ENCODE assay signal across 21 mouse cellular contexts in the genomic region with DNA sequence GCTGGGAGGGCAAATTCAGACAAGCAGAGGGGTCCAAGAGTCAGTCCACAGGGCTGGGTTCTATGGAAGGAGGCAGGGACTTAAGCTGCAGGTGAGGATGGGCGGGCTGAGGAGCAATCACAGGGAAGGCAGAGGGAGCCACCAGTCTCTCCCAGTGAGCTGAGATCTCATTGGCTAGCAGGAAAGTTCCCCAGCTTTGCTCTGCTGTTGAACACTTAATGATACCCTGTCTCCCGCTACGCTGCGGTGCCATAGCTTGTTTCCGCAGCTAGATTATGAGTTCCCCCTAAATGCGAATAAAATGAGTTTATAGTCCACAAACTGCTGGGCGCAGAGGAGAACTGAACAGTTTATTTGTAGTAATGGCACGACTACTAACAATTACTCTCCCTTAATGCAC.
"Had no signal": no experiment of that assay in that cellular context is flagged by ENCODE, and none has a peak within 500 bp of the region (broad histone marks: within the 10 kb centered on the region; RNA-seq: fewer than 3 reads in every experiment).

No protein-coding gene starts in this region.

- ATAC-seq: lung, postnatal 0 days; midbrain, embryonic 16.5 days had no signal

- H3K4me1 ChIP-seq: limb, embryonic 15.5 days; midbrain, embryonic 12.5 days; neural tube, embryonic 12.5 days had no signal

- H3K27ac ChIP-seq: kidney, postnatal 0 days; left cerebral cortex, adult 2 months; limb, embryonic 12.5 days; limb, embryonic 15.5 days; liver, embryonic 14.5 days; macrophage; midbrain, embryonic 12.5 days; neural tube, embryonic 12.5 days; stomach, postnatal 0 days had no signal

- H3K4me3 ChIP-seq: left cerebral cortex, adult 2 months; limb, embryonic 12.5 days; limb, embryonic 15.5 days; midbrain, embryonic 12.5 days; neural tube, embryonic 12.5 days had no signal

- H3K27me3 ChIP-seq: limb, embryonic 12.5 days; limb, embryonic 15.5 days; midbrain, embryonic 12.5 days; neural tube, embryonic 12.5 days had no signal

- H3K36me3 ChIP-seq: limb, embryonic 12.5 days; limb, embryonic 15.5 days; midbrain, embryonic 12.5 days; neural tube, embryonic 12.5 days had no signal

- DNase-seq: kidney, adult 2 months; layer of hippocampus, postnatal 36 days; left cerebral cortex, postnatal 4 days; liver, postnatal 0 days; lung, embryonic 14.5 days; retina, postnatal 1 day; right cerebral cortex, postnatal 4 days; thymus, adult 2 months; thymus, postnatal 14 days had no signal

- H3K9me3 ChIP-seq: limb, embryonic 12.5 days; limb, embryonic 15.5 days; neural tube, embryonic 12.5 days had no signal

- H3K9ac ChIP-seq: limb, embryonic 12.5 days; limb, embryonic 15.5 days; liver, embryonic 14.5 days; liver, postnatal 0 days; lung, embryonic 14.5 days; midbrain, embryonic 12.5 days; neural tube, embryonic 12.5 days had no signal

- H3K4me2 ChIP-seq: limb, embryonic 12.5 days; limb, embryonic 15.5 days; liver, embryonic 11.5 days; lung, embryonic 14.5 days; midbrain, embryonic 12.5 days; neural tube, embryonic 12.5 days had no signal
